Mouse (Mus musculus): ENCODE measurements at regions not wholly inside any gene's neighbourhood (a gene's known extent, or its start where the extent isn't known, plus 50 kb on each side); places are given as distances from the start of the nearest gene placed in this dataset.

- ATAC-seq (replicated peaks; ENCODE audit: poor library complexity, severe bottlenecking): no peak
Measured at GRCm38 (mm10) chr15:10899904-10900303, 52.2 kb upstream of the C1qtnf3 start.

- ATAC-seq (replicated peaks; ENCODE audit: poor library complexity, severe bottlenecking): no peak
Measured at GRCm38 (mm10) chr15:10901075-10901474, 51.1 kb upstream of the C1qtnf3 start.

- no peak for ATAC-seq (replicated peaks; ENCODE audit: poor library complexity, severe bottlenecking)
Measured at GRCm38 (mm10) chr15:10901745-10902262, 50.3 kb upstream of the C1qtnf3 start.

Data from granulocyte monocyte progenitor cell, adult 5-6 weeks (primary cell).